In genomic region chr5:92395764-92396163, GRCm38 (mm10) we compare ENCODE assay signal across 17 mouse cellular contexts. TPM values are rescaled to one million over a fixed set of nuclear protein-coding genes. Genes with fewer than 3 reads are reported as not detected.
"Had no signal": no experiment of that assay in that cellular context is flagged by ENCODE, and none has a peak within 500 bp of the region (broad histone marks: within the 10 kb centered on the region; RNA-seq: fewer than 3 reads in every experiment).

No protein-coding gene starts in this region.

- DNase-seq: kidney, adult 8-10 months; kidney, postnatal 36 days; layer of hippocampus, adult 9-11 months; layer of hippocampus, postnatal 36 days; lung, embryonic 14.5 days; lung, postnatal 10 days; lung, postnatal 4 days; midbrain, embryonic 14.5 days; retina, postnatal 1 day; thymus, postnatal 4 days had no signal

- H3K36me3 ChIP-seq: limb, embryonic 15.5 days; midbrain, embryonic 10.5 days; neural tube, embryonic 12.5 days; stomach, embryonic 15.5 days had no signal

- H3K4me3 ChIP-seq: limb, embryonic 15.5 days; midbrain, embryonic 10.5 days; neural tube, embryonic 12.5 days; stomach, embryonic 15.5 days had no signal

- H3K4me1 ChIP-seq: neural tube, embryonic 12.5 days; stomach, embryonic 15.5 days had no signal

- H3K27ac ChIP-seq: kidney, postnatal 0 days; limb, embryonic 15.5 days; midbrain, embryonic 10.5 days; neural tube, embryonic 12.5 days; stomach, embryonic 15.5 days had no signal

- H3K9me3 ChIP-seq: limb, embryonic 15.5 days; midbrain, embryonic 10.5 days; neural tube, embryonic 12.5 days; stomach, embryonic 15.5 days had no signal

- H3K9ac ChIP-seq: limb, embryonic 15.5 days; lung, embryonic 14.5 days; neural tube, embryonic 12.5 days; stomach, embryonic 15.5 days had no signal

- H3K4me2 ChIP-seq: limb, embryonic 15.5 days; lung, embryonic 14.5 days; neural tube, embryonic 12.5 days; stomach, embryonic 15.5 days had no signal

RNA-seq across cellular contexts. Expression of gene Cxcl10, which starts 47.1 kb away (rescaled TPM):
- total RNA-seq: layer of hippocampus, adult 18-20 months; layer of hippocampus, postnatal 36 days; left cerebral cortex, postnatal 25 days had no signal
- polyA plus RNA-seq: lung, embryonic 14.5 days had no signal
